Mouse (Mus musculus): ENCODE measurements around the gene Commd9. TPM values are rescaled to one million over a fixed set of nuclear protein-coding genes. Genes with fewer than 3 reads are reported as not detected.

Commd9 gene
- 35.4 and 35.6 TPM in 2 replicates for polyA plus RNA-seq (2012; rRNA removed)

- WGBS = 12% methylated on average over 22 of the region's 22 CpGs
- H3K4me3 ChIP-seq (replicated peaks; ENCODE audit: extremely low read depth, low read depth, low read length) = peak within 1 kb of the TSS; percentile 72
Measured at GRCm38 (mm10) chr2:101885768-101886438, at the start of gene Commd9. Gene Commd9, plus strand, starts transcription at chr2:101886247.

DNA sequence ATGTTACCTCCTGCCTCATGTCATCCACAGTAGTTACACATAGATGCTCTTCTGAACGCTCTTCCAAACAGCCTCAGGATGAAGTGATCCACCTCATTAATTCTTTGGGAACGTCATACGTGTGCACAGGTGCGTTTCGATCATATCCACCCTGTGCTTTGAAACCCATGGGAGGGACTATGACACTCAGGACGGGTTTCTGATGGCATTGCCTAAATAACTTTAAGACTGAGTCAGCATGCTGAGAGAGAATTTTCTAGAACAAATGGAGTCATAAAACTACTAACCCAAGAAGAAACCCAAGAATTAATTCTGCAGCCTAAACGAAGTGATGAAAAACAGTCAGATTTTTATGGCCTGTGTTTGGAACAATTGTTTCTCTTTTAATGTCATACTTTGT, 43.3 kb upstream of the Commd9 start:
- WGBS = 82% methylated on average over 7 of the region's 7 CpGs
- no peak for TF ChIP-seq CTCF (IDR thresholded peaks at IDR 0.05; ENCODE audit: insufficient read depth, low read length)
- no peak for TF ChIP-seq POLR2A (IDR thresholded peaks at IDR 0.05; ENCODE audit: borderline replicate concordance, extremely low read depth, low read depth, low read length)
- DNase-seq = no peak
- H3K4me3 ChIP-seq (replicated peaks; ENCODE audit: extremely low read depth, low read depth, low read length) = no peak overlapping the region
- no peaks in the 10 kb centered on the region for H3K4me1 ChIP-seq (ENCODE audit: control insufficient read depth, insufficient read depth, low read length)

More at GRCm38 (mm10) chr2:101885768-101886438, at the start of gene Commd9:
- DNase-seq = peak; percentile 95
- H3K4me1 ChIP-seq (ENCODE audit: control insufficient read depth, insufficient read depth, low read length) = no peaks in the 10 kb centered on the region
- TF ChIP-seq CTCF (IDR thresholded peaks at IDR 0.05; ENCODE audit: insufficient read depth, low read length) = no peak
- TF ChIP-seq POLR2A (IDR thresholded peaks at IDR 0.05; ENCODE audit: borderline replicate concordance, extremely low read depth, low read depth, low read length) = peak; percentile 85; the same call in 1 of the 2 replicates

GRCm38 (mm10) chr2:101854792-101855191, 31.3 kb upstream of the Commd9 start:
- H3K4me1 ChIP-seq (ENCODE audit: control insufficient read depth, insufficient read depth, low read length) = no peaks in the 10 kb centered on the region; the same call in 1 of the 2 replicates
- H3K4me3 ChIP-seq (replicated peaks; ENCODE audit: extremely low read depth, low read depth, low read length) = no peak overlapping the region
- no peak for DNase-seq
- TF ChIP-seq CTCF (IDR thresholded peaks at IDR 0.05; ENCODE audit: insufficient read depth, low read length) = no peak
- TF ChIP-seq POLR2A (IDR thresholded peaks at IDR 0.05; ENCODE audit: borderline replicate concordance, extremely low read depth, low read depth, low read length) = no peak
- 57% methylated on average over 7 of the region's 7 CpGs for WGBS

GRCm38 (mm10) chr2:101856174-101856573, 29.9 kb upstream of the Commd9 start:
- Histone ChIP-seq H3K4me1 (ENCODE audit: control insufficient read depth, insufficient read depth, low read length) (no peaks in the 10 kb centered on the region; the same call in 1 of the 2 replicates), H3K4me3 (replicated peaks; ENCODE audit: extremely low read depth, low read depth, low read length) (no peak overlapping the region)
- 81% methylated on average over 9 of the region's 9 CpGs for WGBS
- DNase-seq = no peak
- TF ChIP-seq CTCF (IDR thresholded peaks at IDR 0.05; ENCODE audit: insufficient read depth, low read length) (no peak), POLR2A (IDR thresholded peaks at IDR 0.05; ENCODE audit: borderline replicate concordance, extremely low read depth, low read depth, low read length) (no peak)

GRCm38 (mm10) chr2:101860920-101861485, 25.0 kb upstream of the Commd9 start:
- no peak for TF ChIP-seq POLR2A (IDR thresholded peaks at IDR 0.05; ENCODE audit: borderline replicate concordance, extremely low read depth, low read depth, low read length)
- TF ChIP-seq CTCF (IDR thresholded peaks at IDR 0.05; ENCODE audit: insufficient read depth, low read length) = no peak
- Histone ChIP-seq H3K4me1 (ENCODE audit: control insufficient read depth, insufficient read depth, low read length) (peaks cover 7% of the 10 kb centered on the region), H3K4me3 (replicated peaks; ENCODE audit: extremely low read depth, low read depth, low read length) (no peak overlapping the region)
- DNase-seq = no peak
- WGBS = 87% methylated on average over 3 of the region's 3 CpGs

DNA sequence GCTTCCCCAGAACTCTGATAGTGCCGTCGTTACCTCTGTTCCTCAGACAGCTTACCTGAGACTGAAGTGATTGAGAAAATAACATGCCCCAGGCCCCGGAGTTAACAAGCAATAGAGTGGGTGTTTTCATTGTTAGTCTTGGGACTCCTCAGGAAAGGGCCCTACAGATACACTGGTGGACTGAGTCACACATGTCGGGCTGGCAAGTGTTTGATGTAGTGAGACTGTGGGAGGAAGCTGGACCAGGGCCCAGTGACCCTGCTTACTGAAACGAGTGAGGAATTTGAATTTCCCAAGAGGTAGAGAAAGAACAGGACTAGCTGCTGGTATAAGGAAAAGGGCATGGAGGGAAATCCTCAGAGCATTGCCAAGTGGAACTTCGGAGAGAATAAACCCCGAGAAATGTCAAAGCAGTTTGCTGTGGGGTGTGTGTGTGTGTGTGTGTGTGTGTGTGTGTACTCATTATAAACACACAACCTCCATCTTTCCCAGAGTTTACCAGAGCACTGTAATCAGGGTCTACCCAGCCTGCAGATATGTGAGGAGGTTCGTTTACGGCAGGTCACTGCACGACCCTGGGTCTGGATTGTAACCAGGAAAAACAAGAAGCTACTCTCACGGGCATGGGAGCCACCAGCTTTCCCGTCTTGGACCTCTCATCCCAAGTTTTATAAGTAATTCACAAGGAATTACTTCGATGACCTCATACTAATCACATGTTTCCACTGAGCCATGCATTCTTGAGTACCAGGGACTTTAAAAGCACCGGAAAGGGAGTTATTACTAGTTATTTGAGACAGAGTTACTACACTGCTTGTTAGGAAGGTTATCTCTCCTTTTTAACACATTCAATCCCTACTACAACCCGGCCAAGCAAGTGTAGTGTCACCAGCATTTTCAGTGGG, 23.6 kb upstream of the Commd9 start:
- no peak overlapping the region for H3K4me3 ChIP-seq (replicated peaks; ENCODE audit: extremely low read depth, low read depth, low read length)
- 41% methylated on average over 15 of the region's 15 CpGs for WGBS
- no peak for TF ChIP-seq POLR2A (IDR thresholded peaks at IDR 0.05; ENCODE audit: borderline replicate concordance, extremely low read depth, low read depth, low read length)
- no peak for TF ChIP-seq CTCF (IDR thresholded peaks at IDR 0.05; ENCODE audit: insufficient read depth, low read length)
- peak; percentile 61 for DNase-seq
- H3K4me1 ChIP-seq (ENCODE audit: control insufficient read depth, insufficient read depth, low read length) = peaks cover 7% of the 10 kb centered on the region

- WGBS = 64% methylated on average over 4 of the region's 4 CpGs
- TF ChIP-seq CTCF (IDR thresholded peaks at IDR 0.05; ENCODE audit: insufficient read depth, low read length) = no peak
- TF ChIP-seq POLR2A (IDR thresholded peaks at IDR 0.05; ENCODE audit: borderline replicate concordance, extremely low read depth, low read depth, low read length) = no peak
- peak; percentile 28 for DNase-seq
- Histone ChIP-seq H3K4me3 (replicated peaks; ENCODE audit: extremely low read depth, low read depth, low read length) (no peak overlapping the region), H3K4me1 (ENCODE audit: control insufficient read depth, insufficient read depth, low read length) (peaks cover 3% of the 10 kb centered on the region; the same call in 1 of the 2 replicates)
Measured at GRCm38 (mm10) chr2:101868683-101869082, 17.4 kb upstream of the Commd9 start.

- peak; percentile 31 for DNase-seq
- WGBS = 21% methylated on average over 14 of the region's 14 CpGs
- peak overlapping the region; percentile 55 for H3K4me3 ChIP-seq (replicated peaks; ENCODE audit: extremely low read depth, low read depth, low read length)
- TF ChIP-seq CTCF (IDR thresholded peaks at IDR 0.05; ENCODE audit: insufficient read depth, low read length) (peak; percentile 14; the same call in 1 of the 2 replicates), POLR2A (IDR thresholded peaks at IDR 0.05; ENCODE audit: borderline replicate concordance, extremely low read depth, low read depth, low read length) (no peak)
- H3K4me1 ChIP-seq (ENCODE audit: control insufficient read depth, insufficient read depth, low read length) = peaks cover 3% of the 10 kb centered on the region; the same call in 1 of the 2 replicates
Measured at GRCm38 (mm10) chr2:101871179-101871578, 14.9 kb upstream of the Commd9 start.

GRCm38 (mm10) chr2:101881471-101882162, 4.4 kb upstream of the Commd9 start:
- no peak for TF ChIP-seq CTCF (IDR thresholded peaks at IDR 0.05; ENCODE audit: insufficient read depth, low read length)
- TF ChIP-seq POLR2A (IDR thresholded peaks at IDR 0.05; ENCODE audit: borderline replicate concordance, extremely low read depth, low read depth, low read length) = no peak
- no peak for DNase-seq
- no peaks in the 10 kb centered on the region for H3K4me1 ChIP-seq (ENCODE audit: control insufficient read depth, insufficient read depth, low read length)
- 78% methylated on average over 9 of the region's 9 CpGs for WGBS
- H3K4me3 ChIP-seq (replicated peaks; ENCODE audit: extremely low read depth, low read depth, low read length) = no peak overlapping the region
